Mouse (Mus musculus): ENCODE data around the gene Defb41. TPM values are rescaled to one million over a fixed set of nuclear protein-coding genes. Genes with fewer than 3 reads are reported as not detected.

Defb41 gene
- polyA plus RNA-seq (2012): not detected in 2 replicates

GRCm38 (mm10) chr1:18265038-18265437, at the start of gene Defb41:
Defb41 (minus strand) TSS chr1:18265138.

DNA sequence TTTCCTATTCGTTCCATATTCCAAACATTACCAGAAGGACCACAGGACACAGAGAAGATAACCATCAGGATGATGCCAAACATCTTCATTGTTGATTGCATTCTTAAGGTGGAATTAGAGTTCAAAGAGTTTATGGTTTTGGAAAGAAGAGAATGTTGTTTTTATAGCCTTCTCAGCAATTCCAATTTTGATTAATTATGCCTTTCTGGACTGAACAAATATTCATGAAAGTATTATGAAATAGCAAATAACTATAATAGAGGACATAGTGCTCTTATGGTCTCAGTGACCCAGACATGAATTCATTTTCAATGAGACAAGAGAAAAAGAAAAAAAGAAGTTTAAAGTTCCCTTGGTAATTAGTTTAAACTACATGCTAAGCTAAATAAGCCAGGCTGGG, 27.6 kb downstream of the Defb41 start, which contains the start of gene Defb18:
Gene Defb18, minus strand, starts transcription at position 101 of the 400 bp plus-strand sequence.

Other genes starting within 250 kb of the Defb41 start
- not detected in 2 replicates for gene Crisp4, start 119.2 kb downstream of the Defb41 start, polyA plus RNA-seq (2012)
- gene Defb18, start 27.7 kb downstream of the Defb41 start, polyA plus RNA-seq (2012): not detected in 2 replicates

Measured in megakaryocyte-erythroid progenitor cell, adult 5 weeks (primary cell).